Mouse (Mus musculus) heart, postnatal 4 days (tissue): ENCODE data around the gene Prkag2. TPM values are rescaled to one million over a fixed set of nuclear protein-coding genes. Genes with fewer than 3 reads are reported as not detected.
A peak's percentile ranks its signal among the peaks of the same experiment; 100 is the strongest.

Source experiments
- DNase-seq: peaks from one replicate; pipeline ENCODE4 v3.0.0; 2021
- total RNA-seq, 2 experiments: library from RNA; stranded (reverse); gene quantifications; 2 replicates each; pipeline ENCODE4 v1.2.3; 2021

The Prkag2 gene
- total RNA-seq, 2 experiments from 2014 or later, result 143 to 152 TPM

DNA sequence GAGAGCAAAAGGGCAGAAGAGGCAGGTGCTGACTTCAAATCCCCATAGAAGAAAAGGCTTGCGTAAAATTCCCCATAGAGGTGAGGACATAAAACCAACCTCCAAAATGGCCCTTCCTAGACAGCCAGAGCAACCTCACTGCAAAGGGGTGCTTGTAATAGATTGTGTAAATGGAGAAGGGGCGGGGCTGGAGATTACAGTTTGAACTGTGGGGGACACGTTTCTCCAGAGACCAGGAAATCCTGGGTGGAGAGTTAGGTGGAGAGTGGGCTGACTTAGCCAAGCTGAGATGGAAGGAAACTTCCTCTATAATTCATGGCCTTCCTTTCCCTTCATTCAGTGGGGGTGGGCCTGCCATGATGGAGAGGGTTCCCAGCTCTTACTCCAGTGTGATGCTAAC, 107.3 kb downstream of the Prkag2 start:
- DNase-seq, result no peak

DNA sequence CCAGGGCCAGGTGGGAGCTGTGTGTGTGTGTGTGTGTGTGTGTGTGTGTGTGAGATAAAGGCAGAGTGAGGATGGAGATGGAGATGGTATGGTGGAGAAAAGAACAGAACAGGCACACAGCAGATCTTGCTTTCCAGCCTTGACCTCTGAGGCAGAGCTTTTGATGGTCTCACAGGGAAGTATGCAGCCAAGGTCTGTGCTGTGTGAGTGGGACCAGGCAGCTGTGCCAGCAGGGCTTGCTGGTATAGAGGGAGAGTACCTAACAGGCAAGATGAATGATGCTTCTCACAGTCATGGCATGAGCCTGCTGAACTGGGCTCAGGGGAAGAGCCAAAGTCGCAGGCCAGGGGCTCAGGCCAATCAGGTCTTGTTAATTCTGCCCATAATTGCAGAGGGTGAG, 108.9 kb downstream of the Prkag2 start:
- DNase-seq, result no peak

DNA sequence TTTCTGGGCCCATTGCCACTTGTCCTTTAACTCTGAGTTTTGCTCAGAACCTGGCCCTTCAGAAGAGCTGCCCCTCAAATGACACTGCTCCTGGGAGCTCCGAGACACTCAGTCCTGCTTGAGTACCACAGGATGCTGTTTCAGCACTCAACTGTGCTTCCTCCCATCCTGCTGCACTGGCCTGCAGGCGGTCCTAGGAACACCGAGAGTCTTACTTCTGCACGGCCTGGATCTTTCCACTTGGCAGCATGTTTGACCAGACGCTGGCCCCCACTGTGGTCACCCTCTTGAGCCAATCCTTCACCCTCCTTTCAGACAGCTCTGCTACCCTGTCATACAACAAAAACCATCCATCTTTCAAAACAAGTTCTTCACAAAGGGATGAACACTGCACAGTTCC, 110.0 kb downstream of the Prkag2 start:
- DNase-seq, result no peak

DNA sequence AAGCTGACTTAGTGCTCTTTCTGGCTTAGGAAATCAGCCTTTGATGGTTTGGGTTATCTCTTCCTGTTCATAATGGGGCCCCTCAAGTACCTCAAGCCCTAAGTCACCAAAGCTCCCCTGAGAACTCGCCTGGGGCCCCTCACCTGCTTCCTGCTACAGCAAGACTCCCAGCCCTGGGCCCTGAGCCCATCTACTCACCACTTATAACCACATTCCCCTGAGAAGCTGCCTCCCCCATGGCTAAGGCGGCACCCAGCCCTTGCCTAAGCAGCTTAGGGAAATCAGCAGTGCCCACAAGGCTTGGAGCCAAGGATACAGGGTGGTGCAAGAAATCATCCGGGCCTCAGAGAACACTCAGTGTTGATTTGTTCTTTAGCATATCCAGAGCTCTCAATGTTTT, 110.8 kb downstream of the Prkag2 start:
- no peak for DNase-seq

DNA sequence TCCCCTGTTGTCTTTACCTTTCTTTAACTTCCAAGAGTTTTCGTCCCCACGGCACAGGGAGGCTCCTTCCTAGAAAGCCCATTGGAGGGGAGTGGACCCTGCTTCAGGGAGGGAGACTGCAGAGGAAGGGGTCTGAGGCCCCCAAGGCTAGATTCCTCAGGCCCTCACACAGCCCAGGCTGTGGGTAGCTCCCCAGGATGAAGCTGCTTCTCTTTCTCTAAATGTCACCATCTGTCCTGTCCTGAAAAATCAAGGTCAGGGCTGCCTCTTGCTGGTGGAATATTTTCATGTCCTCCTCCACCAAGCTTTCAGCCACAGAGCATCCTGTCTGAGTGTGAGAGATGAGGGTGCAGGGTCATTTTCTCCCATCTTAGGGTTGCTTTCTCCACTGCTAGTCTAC, 113.5 kb downstream of the Prkag2 start:
- DNase-seq, result no peak

DNA sequence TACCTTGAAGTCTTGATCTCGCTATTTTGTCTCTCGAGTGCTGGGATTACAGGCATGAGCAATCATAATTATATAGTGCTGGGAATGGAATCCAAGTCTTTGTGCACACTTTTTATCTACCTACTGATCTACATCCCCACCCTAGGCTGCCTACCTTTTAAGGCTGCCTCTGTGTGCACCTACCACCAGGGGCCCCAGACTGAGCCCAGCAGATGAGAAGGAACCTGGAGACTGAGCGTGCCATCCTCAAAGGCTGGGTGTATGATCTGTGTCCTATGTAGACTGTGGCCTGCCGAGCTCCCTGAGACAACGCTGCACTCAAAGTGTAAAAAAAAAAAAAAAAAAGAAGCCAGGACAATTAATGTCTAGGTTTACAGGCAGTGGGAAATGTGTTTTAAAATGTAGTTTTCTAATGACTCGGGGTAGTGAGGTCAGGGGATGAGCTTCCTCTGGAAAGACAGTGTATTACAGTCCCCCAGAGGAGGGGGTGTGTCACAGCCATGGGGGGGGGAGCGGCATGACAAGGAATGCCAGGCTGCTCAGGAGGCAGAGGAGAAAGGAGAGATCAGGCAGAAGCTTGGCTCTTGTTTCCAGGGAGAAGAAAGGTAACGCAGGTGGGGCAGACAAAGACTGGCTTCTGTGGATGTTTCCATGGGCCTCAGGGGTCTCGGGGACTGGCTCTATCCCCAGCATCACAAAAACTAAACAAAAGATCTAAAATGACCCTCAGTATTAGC, 114.1 kb downstream of the Prkag2 start:
- DNase-seq, result no peak

DNA sequence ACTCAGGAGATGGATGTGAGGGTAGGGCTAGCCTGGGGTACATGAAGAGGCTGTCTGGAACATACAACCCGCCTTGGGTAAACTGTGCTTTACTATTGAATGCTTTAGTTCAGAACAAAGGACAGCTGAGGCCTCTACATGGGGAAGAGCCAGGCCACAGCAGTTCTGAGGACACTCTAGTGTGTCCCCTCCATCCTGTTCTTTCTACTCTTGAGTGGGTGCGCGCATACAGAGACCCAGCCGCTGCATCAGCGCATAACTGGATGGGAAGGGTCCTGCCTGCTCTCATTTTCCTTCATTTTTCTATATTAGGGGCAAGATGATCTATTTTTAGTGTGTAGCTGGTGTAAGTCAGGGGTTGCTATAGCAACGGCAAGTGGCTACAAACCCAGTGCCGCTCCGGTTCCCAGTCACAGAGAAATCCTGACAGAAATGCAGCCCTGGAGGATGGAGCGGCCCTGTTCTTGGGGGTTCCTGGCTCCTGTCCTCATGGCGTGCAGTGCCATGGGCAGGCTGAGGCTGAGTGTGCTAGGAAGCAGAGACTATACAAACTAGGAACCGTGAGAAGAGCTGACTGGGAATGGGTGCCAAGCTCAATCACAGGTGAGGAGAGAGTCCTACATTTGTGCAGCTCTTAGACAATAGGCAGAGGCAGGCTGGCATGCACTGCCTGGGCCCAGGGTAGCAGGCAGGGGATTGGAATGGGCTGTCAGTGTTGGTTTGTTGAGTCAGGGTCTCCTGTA, 114.8 kb downstream of the Prkag2 start:
- DNase-seq, result peak; percentile 55

DNA sequence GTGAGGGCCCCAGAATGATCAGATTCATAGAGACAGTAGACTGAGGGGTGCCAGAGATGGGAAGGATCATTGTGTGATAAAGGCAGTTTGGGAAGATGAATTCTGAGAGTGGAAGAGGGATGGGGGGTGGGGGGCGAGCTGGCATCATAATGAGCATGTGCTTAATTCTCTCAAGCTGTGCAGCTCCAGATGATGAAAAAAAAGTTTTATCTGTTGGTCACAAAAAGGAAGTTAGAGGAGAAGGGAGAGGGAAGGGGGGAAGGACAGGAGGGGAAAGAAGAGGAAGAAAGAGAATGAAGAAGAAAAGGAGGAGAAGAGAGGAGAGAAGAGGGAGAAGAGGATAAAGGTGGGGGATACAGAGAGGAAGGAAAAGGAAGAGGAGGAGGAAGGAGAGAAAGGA, 116.3 kb downstream of the Prkag2 start:
- DNase-seq, result no peak

DNA sequence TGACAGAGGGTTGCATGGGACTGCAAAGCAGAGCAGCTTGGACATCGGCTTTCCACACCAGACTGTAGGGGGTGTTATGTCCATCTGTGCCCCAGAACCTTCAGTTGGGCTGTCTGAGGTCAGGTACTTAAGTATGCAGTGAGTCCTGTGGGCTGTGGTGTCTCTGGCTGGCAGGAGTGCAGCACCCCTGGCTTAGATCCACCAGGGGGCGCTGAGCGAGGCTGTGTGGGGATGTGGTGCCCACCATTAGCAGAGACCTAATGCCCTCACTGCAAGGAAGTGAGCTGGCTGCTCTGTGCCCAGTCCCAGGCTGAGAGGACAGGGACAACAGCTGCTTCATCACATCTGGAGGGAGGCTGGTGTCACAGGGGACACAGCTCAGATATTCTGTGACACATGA, 116.9 kb downstream of the Prkag2 start:
- peak; percentile 85 for DNase-seq

DNA sequence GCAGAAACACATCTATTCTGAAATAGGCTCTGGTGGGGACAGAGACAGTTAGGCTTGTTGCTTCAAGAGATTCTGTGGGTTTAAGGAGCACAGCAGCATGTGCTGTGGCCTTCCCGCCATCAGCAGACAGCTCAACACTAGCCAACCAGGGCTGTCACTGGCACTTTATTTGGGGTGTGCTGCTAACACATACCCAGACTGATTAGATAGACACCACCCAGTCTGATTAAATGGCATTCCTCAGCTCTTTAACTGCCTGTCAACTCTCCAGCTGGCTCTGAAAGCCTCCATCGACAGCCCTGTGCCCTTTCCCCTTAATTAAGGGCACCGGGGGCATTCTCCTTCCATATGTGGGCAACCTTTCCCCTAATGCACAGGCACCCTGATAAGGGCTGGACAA, 118.2 kb downstream of the Prkag2 start:
- DNase-seq, result peak; percentile 62

DNA sequence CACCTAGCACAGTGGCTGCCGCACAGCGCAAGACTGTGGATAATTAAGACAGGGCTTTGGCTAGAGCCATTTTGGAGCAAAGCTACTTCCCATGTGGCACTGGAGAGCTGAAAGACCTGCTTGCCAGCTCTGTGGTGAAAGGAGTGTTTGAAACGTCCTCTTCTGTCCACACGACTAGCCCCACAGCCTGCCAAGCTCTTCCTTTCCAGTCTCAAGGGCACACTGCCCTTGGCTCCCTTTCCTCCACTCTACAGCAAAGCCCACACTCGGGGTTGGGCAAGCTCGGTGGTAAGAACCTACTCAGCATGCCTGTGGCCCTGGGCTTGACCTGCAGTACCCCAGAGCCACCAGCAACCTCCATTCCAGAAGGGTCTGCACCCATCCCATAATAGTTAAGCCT, 118.7 kb downstream of the Prkag2 start:
- DNase-seq, result peak; percentile 70

DNA sequence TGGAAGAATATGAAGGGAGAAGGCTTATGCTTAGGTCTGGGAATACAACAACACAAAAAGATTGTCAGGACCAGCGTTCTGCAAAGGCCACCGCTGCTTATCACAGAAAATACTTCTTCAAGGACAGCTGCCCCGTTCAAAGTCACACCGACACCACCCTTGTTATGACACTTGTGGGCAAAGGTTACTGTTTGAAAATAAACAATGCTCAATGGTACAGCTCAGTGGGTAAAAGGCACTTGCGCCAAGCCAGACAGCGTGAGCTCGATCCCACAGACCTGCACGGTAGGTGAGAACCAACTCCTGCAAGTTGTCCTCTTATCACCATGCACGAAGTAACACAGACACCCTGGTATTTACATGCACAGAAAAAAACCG, 120.5 kb downstream of the Prkag2 start:
- DNase-seq, result no peak

DNA sequence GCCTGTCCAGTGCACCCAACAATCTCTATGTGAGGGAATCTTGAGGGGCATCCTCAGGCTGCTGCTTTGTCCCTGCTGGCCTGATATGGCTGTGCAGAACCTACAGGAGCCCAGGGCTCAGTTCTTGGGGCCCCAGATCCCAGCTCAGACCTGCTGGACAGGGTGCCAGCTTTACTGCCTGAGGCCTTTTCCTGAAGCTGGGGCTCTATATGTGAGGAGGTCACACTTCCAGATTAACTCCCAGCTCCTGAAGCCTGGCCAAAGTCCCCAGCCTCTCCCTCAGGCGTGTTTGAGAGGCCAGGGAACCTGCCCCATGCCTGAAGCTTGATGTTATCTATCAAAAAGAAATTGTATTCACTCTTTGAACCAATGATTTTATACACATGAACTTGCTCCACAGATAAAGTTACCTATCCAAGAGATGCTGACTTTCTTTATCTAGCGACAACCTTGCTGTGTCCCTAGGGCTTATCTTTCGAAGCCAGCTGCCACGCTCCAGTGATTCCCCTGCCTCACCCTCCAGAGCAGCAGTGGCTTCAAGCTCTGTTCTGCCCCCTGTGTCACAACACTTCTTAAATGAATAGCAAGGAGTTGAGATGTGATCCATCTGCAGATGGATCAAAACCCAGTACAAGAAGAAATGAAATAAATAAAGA, 121.0 kb downstream of the Prkag2 start:
- no peak for DNase-seq

DNA sequence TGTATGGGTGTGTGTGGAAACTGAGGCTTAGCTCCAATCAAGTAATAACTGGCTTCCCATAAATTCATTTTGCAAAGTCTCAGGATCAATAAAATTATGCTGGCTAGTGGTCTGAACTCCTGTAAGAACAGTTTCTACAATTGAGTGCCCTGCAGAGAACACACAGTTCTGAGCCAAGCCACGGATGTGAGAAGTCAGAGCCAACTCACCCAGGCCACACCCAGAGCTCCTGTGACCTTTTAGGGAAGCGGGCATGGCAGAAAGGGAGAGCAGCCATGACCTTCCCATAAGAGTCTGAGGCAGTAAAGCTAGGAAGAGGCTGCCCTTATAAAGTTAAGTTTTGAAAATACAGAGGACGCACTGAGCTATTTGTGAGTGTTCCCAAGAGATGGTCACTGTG, 123.5 kb downstream of the Prkag2 start:
- DNase-seq, result no peak

DNA sequence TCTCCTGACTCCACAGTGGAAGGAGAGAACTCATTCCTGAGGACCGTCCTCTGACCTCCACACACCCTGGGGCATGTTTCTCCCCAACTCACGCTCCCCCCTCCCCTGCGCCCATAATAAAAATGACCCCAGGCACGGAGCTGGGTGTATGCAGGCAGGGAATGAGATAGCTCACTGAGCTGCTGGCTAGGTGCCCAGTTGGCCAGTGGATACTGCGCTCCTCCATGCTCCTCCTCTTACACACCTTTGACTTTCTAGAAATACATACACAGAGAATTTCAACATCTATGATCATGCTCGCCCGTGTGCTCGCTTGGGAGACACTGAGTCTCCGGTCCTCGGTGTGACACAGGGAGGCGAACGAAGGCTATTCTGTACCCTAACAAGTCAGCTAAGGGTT, 124.2 kb downstream of the Prkag2 start:
- DNase-seq, result peak; percentile 70

DNA sequence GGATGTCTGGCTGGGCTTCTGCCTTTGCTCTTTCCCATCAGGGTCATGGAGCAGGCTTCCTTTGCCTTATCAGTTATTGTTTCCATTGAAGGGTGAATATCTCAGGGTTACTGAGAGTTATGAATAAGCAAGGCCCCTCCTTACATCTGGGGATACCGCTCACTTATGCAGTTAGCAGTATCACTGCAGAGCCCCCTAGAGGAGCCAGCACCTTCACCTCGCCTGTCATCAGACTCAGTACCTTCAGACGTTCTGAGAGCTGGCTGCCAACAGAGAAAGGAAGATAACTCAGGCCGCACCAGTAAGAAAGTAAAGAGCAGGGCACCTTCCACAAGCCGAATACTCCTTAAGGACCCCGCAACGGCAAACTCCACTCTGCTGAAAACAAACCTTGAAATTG, 125.3 kb downstream of the Prkag2 start:
- no peak for DNase-seq

DNA sequence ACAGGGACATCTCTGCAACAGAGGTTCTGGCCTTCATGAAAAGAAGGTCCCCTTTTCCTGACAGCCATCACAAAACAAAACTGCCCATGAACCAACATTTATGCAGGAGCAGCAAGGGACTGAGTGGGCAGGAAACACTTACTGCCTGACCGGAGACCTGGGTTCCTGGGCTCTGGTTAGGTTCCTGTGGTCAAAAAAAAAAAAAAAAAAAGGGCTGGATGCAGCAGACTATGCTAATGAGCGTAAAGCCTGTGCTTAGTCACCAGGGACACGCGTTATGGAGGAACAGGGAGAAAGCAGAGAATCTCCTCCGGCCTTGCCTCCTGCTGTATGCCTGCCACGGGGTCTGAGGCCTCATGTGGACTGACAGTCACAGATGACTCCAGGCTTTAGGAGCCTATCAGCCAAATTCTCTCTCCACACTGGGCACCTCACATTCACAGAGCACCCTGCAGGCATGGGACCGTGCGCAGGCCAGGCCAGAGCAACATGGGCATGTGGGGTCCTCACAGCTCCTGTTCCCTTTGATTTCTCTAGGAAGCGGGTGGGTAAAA, 126.7 kb downstream of the Prkag2 start:
- no peak for DNase-seq

DNA sequence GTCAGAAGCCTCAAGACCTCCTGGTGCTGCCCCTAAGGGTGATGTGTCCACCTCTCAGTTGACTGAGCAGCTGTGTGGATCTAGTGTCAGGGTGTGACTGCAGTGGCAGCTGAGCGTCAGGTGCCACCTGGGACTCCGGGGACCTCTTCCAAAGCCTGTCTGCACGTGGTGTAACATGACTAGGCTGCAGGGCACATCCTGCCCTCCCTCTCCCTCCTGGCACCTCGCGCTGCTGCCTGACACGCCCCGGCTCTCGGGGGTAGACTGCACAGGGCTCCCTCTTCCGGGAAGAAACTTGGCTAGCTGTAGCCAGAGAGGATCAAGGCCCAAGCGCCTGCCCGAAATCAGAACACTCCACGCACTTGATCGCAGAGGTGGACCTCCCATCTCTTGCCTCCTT, 127.2 kb downstream of the Prkag2 start:
- DNase-seq, result peak; percentile 78

DNA sequence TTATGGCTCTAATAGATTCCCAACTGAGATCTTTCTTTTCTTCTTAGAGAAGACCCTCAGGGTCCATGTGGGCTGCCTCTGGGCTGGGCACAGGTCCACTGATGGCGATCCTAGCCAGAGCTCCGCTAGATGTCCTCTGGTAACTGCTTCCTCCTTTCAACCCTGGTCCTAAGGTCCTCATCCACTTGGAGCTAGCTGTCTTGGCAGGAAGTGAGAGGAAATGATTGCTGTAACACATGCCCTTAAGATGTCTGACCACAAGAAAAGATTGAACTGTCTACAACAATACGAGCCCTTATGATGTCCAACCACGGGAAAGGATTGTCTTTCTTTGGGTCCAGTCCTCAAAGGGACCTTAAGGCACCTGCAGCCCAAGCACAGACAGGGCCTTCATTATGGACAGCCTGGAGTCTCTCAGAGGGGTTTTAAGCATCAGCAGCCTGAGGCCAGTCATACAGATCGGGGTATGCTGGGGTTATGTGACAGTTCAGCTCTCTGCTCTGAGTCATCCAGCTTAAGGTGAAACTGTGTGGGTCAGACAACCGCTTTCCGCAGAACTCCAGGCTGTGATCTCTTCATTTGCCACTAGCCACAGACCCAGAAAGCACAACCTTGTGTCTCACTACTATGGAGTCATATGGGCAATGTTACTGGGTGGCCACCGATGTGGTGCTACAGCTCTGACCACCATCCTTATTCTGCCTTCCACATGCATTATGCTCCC, 129.7 kb downstream of the Prkag2 start:
- DNase-seq, result no peak

DNA sequence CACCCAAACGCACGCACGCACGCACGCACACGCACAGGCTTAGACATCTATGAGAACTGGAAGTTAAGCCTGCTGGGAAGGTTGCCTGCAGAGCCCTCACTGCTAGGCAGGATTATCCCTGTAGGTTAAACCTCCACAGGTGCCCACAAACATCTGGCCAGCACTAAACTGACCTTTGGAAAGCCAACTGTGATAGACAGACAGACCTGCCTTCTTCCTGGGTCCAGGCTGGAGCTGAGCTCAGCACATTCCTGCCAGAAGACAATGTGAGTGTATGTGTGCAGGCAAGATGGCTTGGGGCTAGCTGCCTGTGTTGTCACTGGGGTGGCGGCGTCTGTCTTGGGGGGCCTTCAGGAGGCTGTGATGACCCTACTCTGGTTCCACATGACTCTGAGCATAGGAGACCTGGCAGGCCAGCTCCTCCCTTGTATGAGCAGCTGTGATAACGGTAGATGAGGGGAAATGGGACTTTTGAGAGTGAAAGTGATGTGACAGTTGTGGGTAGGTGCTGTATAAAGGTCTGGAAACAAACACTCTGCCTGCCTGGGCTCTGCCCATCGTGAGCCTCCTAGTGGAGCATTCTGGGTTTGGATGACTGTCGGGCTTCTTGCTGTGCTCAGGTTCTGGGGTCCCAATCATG, 131.1 kb downstream of the Prkag2 start:
- DNase-seq, result no peak

DNA sequence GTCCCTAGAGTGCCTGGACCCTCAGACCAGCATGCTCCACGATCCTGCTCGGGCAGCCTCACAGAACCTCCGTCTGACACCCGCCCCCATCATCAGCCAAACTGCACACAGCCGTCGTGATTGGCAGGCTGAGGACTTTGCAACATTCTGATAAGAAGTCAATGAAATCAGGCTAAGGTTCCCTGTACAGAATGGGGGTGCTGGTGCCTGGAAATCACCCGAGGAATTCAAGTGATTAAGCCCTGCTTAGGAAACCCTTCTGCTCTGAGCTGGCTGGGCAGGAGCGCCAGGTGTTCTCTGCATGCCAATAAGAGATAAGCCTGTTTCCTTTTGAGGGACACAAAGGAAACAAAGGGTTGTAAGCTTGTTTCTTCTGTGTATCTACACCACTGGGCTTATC, 131.7 kb downstream of the Prkag2 start:
- DNase-seq, result no peak

DNA sequence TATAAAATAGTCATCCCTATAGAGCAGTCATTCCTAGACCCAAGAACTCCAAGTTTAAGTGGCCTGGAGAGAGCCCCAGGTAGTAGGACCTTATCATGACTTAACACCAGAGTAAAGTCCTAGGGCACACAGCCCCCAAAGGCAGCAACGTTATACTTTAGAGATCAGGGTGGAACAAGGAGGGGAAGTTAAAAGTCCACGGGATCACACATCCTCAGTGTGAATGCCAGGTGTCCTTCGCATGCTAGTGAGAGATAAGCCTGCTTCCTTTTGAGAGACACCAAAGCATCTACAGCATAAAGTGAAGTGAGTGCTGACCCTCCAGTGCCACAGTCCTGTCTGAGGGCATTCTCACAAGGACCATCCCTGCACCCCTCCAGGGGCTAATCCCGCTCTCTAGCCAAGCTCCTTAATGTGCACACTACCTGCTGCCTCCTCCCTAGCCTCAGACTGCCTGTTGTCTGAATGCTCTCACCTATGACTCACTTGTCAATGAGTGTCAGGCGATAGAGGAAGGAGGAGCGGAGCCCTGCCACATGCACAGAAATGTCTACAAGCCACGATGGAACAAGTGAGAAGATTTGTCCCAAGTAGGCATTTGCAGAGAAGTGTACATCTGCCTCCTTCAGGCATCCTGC, 132.4 kb downstream of the Prkag2 start:
- no peak for DNase-seq
